ENCODE assay signal across 9 mouse cellular contexts in genomic region chr15:8633375-8633774, GRCm38 (mm10).
A peak's percentile ranks its signal among the peaks of the same experiment; 100 is the strongest.
DNase-seq lines count a peak whose midpoint lies in the region; ATAC-seq and TF ChIP-seq lines count a peak whose summit lies in the region.
"Had no signal": no experiment of that assay in that cellular context is flagged by ENCODE, and none has a peak within 500 bp of the region (broad histone marks: within the 10 kb centered on the region; RNA-seq: fewer than 3 reads in every experiment).

No protein-coding gene starts in this region.

- H3K9me3 ChIP-seq in forebrain, embryonic 11.5 days (ENCODE audit: control insufficient read depth, low read length): no peaks in the 10 kb centered on the region
- no peaks in the 10 kb centered on the region for H3K9me3 ChIP-seq in forebrain, embryonic 16.5 days (ENCODE audit: control insufficient read depth, low read length)
- H3K9me3 ChIP-seq in kidney, postnatal 0 days (replicated peaks; ENCODE audit: low read length): no peaks in the 10 kb centered on the region

- no peaks in the 10 kb centered on the region for H3K36me3 ChIP-seq in forebrain, embryonic 11.5 days (ENCODE audit: control insufficient read depth, insufficient read depth, low read length)
- no peaks in the 10 kb centered on the region for H3K36me3 ChIP-seq in forebrain, embryonic 16.5 days (ENCODE audit: control insufficient read depth, insufficient read depth)
- H3K36me3 ChIP-seq in kidney, postnatal 0 days (ENCODE audit: insufficient read depth, low read length): no peaks in the 10 kb centered on the region

- no peak overlapping the region for H3K4me2 ChIP-seq in forebrain, embryonic 11.5 days (ENCODE audit: low read depth, low read length, severe bottlenecking)
- no peak overlapping the region for H3K4me2 ChIP-seq in forebrain, embryonic 16.5 days (ENCODE audit: low read length)
- H3K4me2 ChIP-seq in kidney, postnatal 0 days (ENCODE audit: low read length): no peak overlapping the region

- no peak for ATAC-seq in forebrain, embryonic 11.5 days (replicated peaks; ENCODE audit: low FRiP score)
- no peak for ATAC-seq in forebrain, embryonic 16.5 days
- ATAC-seq in kidney, postnatal 0 days (replicated peaks; ENCODE audit: low FRiP score, low read depth): no peak

- no peak overlapping the region for H3K9ac ChIP-seq in forebrain, embryonic 11.5 days (ENCODE audit: low read length)
- H3K9ac ChIP-seq in forebrain, embryonic 16.5 days (replicated peaks; ENCODE audit: low read depth, low read length): no peak overlapping the region
- no peak overlapping the region for H3K9ac ChIP-seq in kidney, postnatal 0 days (ENCODE audit: low read depth, low read length)

- peaks cover 4% of the 10 kb centered on the region for H3K27me3 ChIP-seq in forebrain, embryonic 11.5 days (ENCODE audit: control insufficient read depth, insufficient read depth, low read length)
- H3K27me3 ChIP-seq in forebrain, embryonic 16.5 days (replicated peaks; ENCODE audit: control insufficient read depth, insufficient read depth, low read length): no peaks in the 10 kb centered on the region
- no peaks in the 10 kb centered on the region for H3K27me3 ChIP-seq in kidney, postnatal 0 days (ENCODE audit: insufficient read depth, low read length)

- H3K4me3 ChIP-seq in forebrain, embryonic 11.5 days (ENCODE audit: low read depth, low read length): no peak overlapping the region
- no peak overlapping the region for H3K4me3 ChIP-seq in forebrain, embryonic 16.5 days (replicated peaks; ENCODE audit: low read length)
- no peak overlapping the region for H3K4me3 ChIP-seq in kidney, postnatal 0 days (replicated peaks; ENCODE audit: low read depth, low read length)
- H3K4me3 ChIP-seq: myocyte had no signal

- no peak overlapping the region for H3K27ac ChIP-seq in forebrain, embryonic 11.5 days (ENCODE audit: low read depth, low read length)
- no peak overlapping the region for H3K27ac ChIP-seq in forebrain, embryonic 16.5 days (ENCODE audit: low read length)
- no peak overlapping the region for H3K27ac ChIP-seq in kidney, postnatal 0 days

- whole genome bisulfite sequencing in forebrain, embryonic 11.5 days: 56% methylated on average over 6 of the region's 6 CpGs
- 61% methylated on average over 6 of the region's 6 CpGs for WGBS in forebrain, embryonic 16.5 days
- 67% methylated on average over 6 of the region's 6 CpGs for WGBS in kidney, postnatal 0 days

- peaks cover 9% of the 10 kb centered on the region; the same call in 1 of the 2 replicates for H3K4me1 ChIP-seq in forebrain, embryonic 11.5 days (replicated peaks; ENCODE audit: control insufficient read depth, insufficient read depth, low read length)
- H3K4me1 ChIP-seq in forebrain, embryonic 16.5 days (replicated peaks; ENCODE audit: control insufficient read depth, insufficient read depth, low read length): peaks cover 11% of the 10 kb centered on the region
- no peaks in the 10 kb centered on the region for H3K4me1 ChIP-seq in kidney, postnatal 0 days (replicated peaks; ENCODE audit: insufficient read depth, low read length)

- DNase-seq in forebrain, embryonic 11.5 days (ENCODE audit: low spot score): peak; percentile 71
- DNase-seq in right cerebral cortex, adult 18-20 months: peak; percentile 48
- no peak for DNase-seq in right cerebral cortex, postnatal 25 days
- DNase-seq in cerebellum, postnatal 14 days: peak; percentile 70 to 78
- DNase-seq in kidney, postnatal 0 days (ENCODE audit: low spot score): peak; percentile 45
- peak; percentile 80 for DNase-seq in lung, postnatal 36 days
- peak; percentile 62 for DNase-seq in thymus, postnatal 0 days (ENCODE audit: low spot score)

- TF ChIP-seq CTCF in kidney, postnatal 0 days (IDR thresholded peaks at IDR 0.05; ENCODE audit: low read depth): peak; percentile 69
